Mouse (Mus musculus): ENCODE results near the gene Tab2. TPM values are rescaled to one million over a fixed set of nuclear protein-coding genes. Genes with fewer than 3 reads are reported as not detected.

Tab2 gene
- 39.3 and 40.1 TPM in 2 replicates for polyA plus RNA-seq (2012; rRNA removed)

DNA sequence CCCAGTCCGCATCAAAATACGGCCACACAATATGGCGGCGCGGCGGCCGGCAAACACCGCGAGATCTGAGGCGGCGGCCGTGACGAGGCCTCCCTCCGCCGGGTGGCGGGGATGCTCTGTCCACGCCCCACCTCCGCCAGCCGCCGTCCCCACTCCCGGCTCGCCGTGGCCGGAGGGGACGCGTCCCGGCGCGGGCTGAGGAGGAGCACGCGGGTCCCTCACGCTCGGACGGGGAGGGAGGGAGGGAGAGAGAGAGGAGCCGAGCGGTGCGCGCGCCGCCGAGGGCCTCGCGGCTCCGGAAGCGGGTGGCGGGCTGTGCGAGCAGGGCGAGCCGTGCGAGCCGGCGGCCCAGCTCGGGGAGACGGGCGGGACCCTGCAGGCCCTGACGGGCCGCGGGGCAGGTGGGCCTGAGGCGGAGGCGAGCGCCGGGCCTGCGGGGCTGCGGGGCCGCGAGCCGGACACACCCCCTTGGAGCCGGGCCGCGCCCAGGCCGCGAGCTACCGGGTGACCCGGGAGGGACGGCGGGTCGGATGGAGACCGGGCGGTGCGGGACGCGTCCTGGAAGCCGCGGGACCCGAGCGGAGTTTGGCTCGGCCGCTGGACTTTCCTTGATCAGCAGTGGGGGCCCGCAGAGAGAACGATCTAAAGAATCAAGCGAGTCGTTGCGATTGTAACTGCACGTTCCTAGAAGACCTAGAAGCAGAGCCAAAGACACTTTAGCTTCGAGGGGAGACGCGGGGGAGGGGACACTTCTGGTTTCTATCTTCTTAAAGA is at the start of gene Tab2:
Tab2 (minus strand) TSS at position 3 of the 774 bp plus-strand sequence.
- TF ChIP-seq POLR2A (IDR thresholded peaks at IDR 0.05; ENCODE audit: borderline replicate concordance, insufficient read depth, low read length) (0 out of 2 replicates have a peak, but pooled peaks have one; percentile 35), CTCF (IDR thresholded peaks at IDR 0.05; ENCODE audit: borderline replicate concordance, insufficient read depth, low read depth, low read length) (no peak)

DNA sequence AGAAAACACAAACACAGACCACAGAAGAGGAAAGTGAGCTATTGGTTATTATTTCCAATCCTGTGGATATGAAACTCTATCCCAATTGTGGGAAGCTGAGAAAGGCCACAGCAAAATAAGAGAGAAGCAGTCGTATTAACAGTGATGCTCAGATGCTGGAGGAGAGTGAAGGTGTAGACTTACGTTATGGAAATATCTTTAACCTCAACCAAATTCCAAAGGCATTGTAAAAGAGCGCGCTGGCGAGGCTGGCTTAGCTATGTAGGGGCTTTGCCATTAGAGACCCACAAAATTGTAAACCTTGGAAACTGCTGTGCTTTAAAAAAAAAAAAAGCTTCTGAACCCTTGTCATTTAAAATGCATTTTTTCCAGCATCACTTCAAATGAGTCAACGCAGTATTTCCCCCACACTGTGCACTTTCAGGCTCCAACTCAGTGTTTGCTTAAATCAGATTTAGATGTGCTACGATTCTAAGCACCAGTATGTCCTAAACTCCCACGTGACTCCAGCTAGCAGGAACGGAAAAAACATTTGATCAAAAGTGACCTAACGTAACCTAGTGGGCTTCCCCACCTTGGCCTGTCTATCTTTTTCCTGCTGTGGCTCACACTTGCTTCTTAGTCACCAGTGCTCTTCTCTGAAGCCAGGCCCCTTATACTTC is 36.4 kb upstream of the Tab2 start:
- no peak overlapping the region for H3K4me3 ChIP-seq (replicated peaks; ENCODE audit: insufficient read depth, low read depth, low read length)
- H3K27me3 ChIP-seq (ENCODE audit: control insufficient read depth, insufficient read depth, low read length): no peaks in the 10 kb centered on the region
- WGBS: 83% methylated on average over 10 of the region's 10 CpGs
- DNase-seq: no peak
- no peak overlapping the region for H3K27ac ChIP-seq (ENCODE audit: insufficient read depth, low read length)
- TF ChIP-seq CTCF (IDR thresholded peaks at IDR 0.05; ENCODE audit: borderline replicate concordance, insufficient read depth, low read depth, low read length): no peak
- no peak for TF ChIP-seq POLR2A (IDR thresholded peaks at IDR 0.05; ENCODE audit: borderline replicate concordance, insufficient read depth, low read length)
- H3K4me1 ChIP-seq (ENCODE audit: control insufficient read depth, insufficient read depth, low read length): no peaks in the 10 kb centered on the region

More for the DNA sequence above, at the start of gene Tab2:
- Histone ChIP-seq H3K27me3 (ENCODE audit: control insufficient read depth, insufficient read depth, low read length) (no peaks in the 10 kb centered on the region), H3K27ac (ENCODE audit: insufficient read depth, low read length) (peak within 1 kb of the TSS; percentile 64), H3K4me1 (ENCODE audit: control insufficient read depth, insufficient read depth, low read length) (no peaks in the 10 kb centered on the region; the same call in 1 of the 2 replicates), H3K4me3 (replicated peaks; ENCODE audit: insufficient read depth, low read depth, low read length) (peak within 1 kb of the TSS; percentile 56)
- 1% methylated on average over 89 of the region's 97 CpGs for WGBS
- peak; percentile 90 to 93 for DNase-seq

DNA sequence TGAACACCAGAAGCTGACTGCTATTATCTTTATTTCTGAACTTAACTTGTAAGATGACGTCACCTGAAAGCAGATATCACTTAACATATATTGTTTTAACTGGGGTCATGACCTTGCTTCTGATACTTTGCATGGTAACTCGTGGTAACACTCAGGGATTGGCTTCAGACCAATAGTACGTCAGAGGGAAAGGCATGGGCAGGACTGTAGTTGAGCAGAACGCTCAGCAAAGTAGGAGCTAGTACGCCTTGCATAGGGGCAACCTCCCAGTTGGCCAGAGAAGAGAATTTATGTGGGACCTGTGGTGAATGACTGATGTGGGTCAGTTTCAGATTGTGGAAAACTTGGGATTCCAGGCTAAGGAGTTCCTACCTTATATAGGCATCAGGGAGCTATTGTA is 35.6 kb upstream of the Tab2 start:
- no peak for TF ChIP-seq POLR2A (IDR thresholded peaks at IDR 0.05; ENCODE audit: borderline replicate concordance, insufficient read depth, low read length)
- TF ChIP-seq CTCF (IDR thresholded peaks at IDR 0.05; ENCODE audit: borderline replicate concordance, insufficient read depth, low read depth, low read length): no peak
- 73% methylated on average over 5 of the region's 5 CpGs for WGBS
- no peak for DNase-seq

DNA sequence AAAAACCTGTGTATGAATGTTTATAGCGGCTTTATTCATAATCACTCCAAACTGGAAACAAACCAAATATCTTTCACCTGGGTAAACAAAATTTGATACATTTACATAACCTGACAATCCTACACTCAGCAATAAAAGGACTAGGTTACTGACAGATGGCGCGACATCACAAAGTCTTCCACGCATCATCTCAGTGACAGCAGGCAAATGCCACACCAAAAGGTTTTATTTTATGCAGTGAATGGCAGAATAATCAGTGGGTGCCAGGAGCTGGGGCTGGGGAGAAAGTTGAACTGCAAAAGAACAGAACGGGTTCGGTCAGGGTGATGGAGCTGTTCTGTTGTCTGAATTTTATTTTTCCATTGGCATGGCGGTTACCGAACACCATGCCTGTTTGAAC is 31.5 kb upstream of the Tab2 start:
- Histone ChIP-seq H3K27me3 (ENCODE audit: control insufficient read depth, insufficient read depth, low read length) (no peaks in the 10 kb centered on the region), H3K4me1 (ENCODE audit: control insufficient read depth, insufficient read depth, low read length) (no peaks in the 10 kb centered on the region), H3K4me3 (replicated peaks; ENCODE audit: insufficient read depth, low read depth, low read length) (no peak overlapping the region), H3K27ac (ENCODE audit: insufficient read depth, low read length) (no peak overlapping the region)
- DNase-seq: no peak
- TF ChIP-seq POLR2A (IDR thresholded peaks at IDR 0.05; ENCODE audit: borderline replicate concordance, insufficient read depth, low read length) (no peak), CTCF (IDR thresholded peaks at IDR 0.05; ENCODE audit: borderline replicate concordance, insufficient read depth, low read depth, low read length) (no peak)
- WGBS: 71% methylated on average over 8 of the region's 8 CpGs

More for the DNA sequence above, 35.6 kb upstream of the Tab2 start:
- H3K27ac ChIP-seq (ENCODE audit: insufficient read depth, low read length): no peak overlapping the region
- no peak overlapping the region for H3K4me3 ChIP-seq (replicated peaks; ENCODE audit: insufficient read depth, low read depth, low read length)
- H3K27me3 ChIP-seq (ENCODE audit: control insufficient read depth, insufficient read depth, low read length): no peaks in the 10 kb centered on the region
- no peaks in the 10 kb centered on the region for H3K4me1 ChIP-seq (ENCODE audit: control insufficient read depth, insufficient read depth, low read length)

DNA sequence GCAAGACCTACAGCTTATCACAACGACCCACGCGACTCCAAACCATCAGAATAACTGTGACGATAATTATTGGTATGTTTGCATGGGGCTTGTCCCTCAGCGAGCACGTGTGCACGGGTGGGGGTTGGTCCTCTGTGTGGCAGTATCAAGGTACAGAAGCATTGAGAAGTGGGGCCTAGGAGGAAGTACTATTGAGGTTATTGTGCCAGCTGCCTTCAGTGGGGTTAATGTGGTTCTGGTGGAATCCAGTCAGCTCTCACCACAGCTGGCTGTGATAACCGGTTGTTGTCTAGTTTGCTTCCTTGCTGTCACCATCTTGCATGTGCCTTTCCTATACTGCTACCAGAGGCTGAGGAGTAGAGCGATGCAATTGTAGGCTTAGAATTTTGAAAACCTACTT is 20.4 kb upstream of the Tab2 start:
- no peak overlapping the region for H3K27ac ChIP-seq (ENCODE audit: insufficient read depth, low read length)
- 97% methylated on average over 9 of the region's 9 CpGs for WGBS
- TF ChIP-seq POLR2A (IDR thresholded peaks at IDR 0.05; ENCODE audit: borderline replicate concordance, insufficient read depth, low read length): no peak
- no peak for TF ChIP-seq CTCF (IDR thresholded peaks at IDR 0.05; ENCODE audit: borderline replicate concordance, insufficient read depth, low read depth, low read length)
- no peaks in the 10 kb centered on the region for H3K27me3 ChIP-seq (ENCODE audit: control insufficient read depth, insufficient read depth, low read length)
- no peak overlapping the region for H3K4me3 ChIP-seq (replicated peaks; ENCODE audit: insufficient read depth, low read depth, low read length)
- H3K4me1 ChIP-seq (ENCODE audit: control insufficient read depth, insufficient read depth, low read length): no peaks in the 10 kb centered on the region
- no peak for DNase-seq

DNA sequence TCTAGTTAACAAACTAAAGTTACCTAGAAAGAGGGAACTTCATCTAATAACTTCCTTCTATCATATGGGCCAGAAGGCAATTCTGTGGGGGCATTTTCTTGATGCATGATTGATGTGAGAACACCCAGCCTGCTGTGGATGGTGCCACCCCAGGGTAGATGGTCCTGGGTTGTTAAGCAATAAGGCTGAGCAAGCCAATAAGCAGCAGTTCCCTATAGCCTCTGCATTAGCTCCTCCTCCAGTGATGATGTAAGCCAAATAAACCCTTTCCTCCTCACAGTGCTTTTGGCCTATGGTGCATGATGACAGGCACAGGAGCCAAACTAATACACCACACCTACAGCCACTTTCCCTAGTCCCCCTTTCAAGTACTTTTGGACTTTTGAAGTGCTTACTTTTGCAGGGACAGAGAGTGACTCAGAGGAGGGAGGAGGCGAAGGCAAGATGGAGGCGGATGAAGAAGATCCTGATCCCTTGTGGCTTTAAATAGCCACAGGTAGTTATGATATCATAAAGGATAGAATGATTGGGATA is 12.8 kb upstream of the Tab2 start:
- Histone ChIP-seq H3K27me3 (ENCODE audit: control insufficient read depth, insufficient read depth, low read length) (no peaks in the 10 kb centered on the region), H3K27ac (ENCODE audit: insufficient read depth, low read length) (no peak overlapping the region), H3K4me1 (ENCODE audit: control insufficient read depth, insufficient read depth, low read length) (no peaks in the 10 kb centered on the region), H3K4me3 (replicated peaks; ENCODE audit: insufficient read depth, low read depth, low read length) (no peak overlapping the region)
- DNase-seq: no peak
- TF ChIP-seq CTCF (IDR thresholded peaks at IDR 0.05; ENCODE audit: borderline replicate concordance, insufficient read depth, low read depth, low read length) (no peak), POLR2A (IDR thresholded peaks at IDR 0.05; ENCODE audit: borderline replicate concordance, insufficient read depth, low read length) (no peak)
- 98% methylated on average over 2 of the region's 2 CpGs for WGBS

DNA sequence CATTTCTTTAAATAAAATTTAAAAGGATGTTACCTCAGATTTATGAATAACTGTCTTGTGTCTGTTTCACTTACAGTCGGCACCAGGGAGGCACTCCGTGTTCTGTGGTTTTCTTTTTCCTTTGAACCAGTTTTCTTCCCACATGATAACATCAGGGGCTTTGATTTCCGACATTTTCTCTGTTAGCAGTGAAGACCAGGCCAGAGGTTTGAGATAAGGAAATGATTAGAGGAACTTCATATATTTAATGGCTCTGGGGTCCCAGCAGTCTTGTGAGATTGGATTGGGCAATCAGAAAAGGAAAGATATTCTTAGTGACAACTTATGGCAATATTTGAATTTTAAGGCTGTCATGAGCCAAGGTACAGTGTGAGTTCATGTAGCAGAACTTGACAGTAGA is 11.1 kb upstream of the Tab2 start:
- Histone ChIP-seq H3K4me1 (ENCODE audit: control insufficient read depth, insufficient read depth, low read length) (no peaks in the 10 kb centered on the region), H3K27ac (ENCODE audit: insufficient read depth, low read length) (no peak overlapping the region), H3K4me3 (replicated peaks; ENCODE audit: insufficient read depth, low read depth, low read length) (no peak overlapping the region), H3K27me3 (ENCODE audit: control insufficient read depth, insufficient read depth, low read length) (no peaks in the 10 kb centered on the region)
- TF ChIP-seq CTCF (IDR thresholded peaks at IDR 0.05; ENCODE audit: borderline replicate concordance, insufficient read depth, low read depth, low read length) (no peak), POLR2A (IDR thresholded peaks at IDR 0.05; ENCODE audit: borderline replicate concordance, insufficient read depth, low read length) (no peak)
- no peak for DNase-seq
- WGBS: 87% methylated on average over 3 of the region's 3 CpGs
